Mouse (Mus musculus): ENCODE results near the gene Inca1. TPM values are rescaled to one million over a fixed set of nuclear protein-coding genes. Genes with fewer than 3 reads are reported as not detected.

Inca1 gene
- 1 to 10 TPM; 1.6 to 2.7 (median 2.3) TPM for total RNA-seq (2022)

GRCm38 (mm10) chr11:70699722-70700556 lies at the start of gene Inca1, which contains the start of gene Kif1c:
Gene Inca1, minus strand, starts transcription at chr11:70700155.
Gene Kif1c, plus strand, starts transcription at chr11:70700548.
- peak; percentile 88 to 89 for DNase-seq (ENCODE audit: low spot score in 2 of 2)

GRCm38 (mm10) chr11:70747876-70748545 lies 48.1 kb upstream of the Inca1 start:
- DNase-seq (ENCODE audit: low spot score in 2 of 2), result no peak

- DNase-seq (ENCODE audit: low spot score in 2 of 2), result no peak
Measured at GRCm38 (mm10) chr11:70745636-70746035, 45.7 kb upstream of the Inca1 start.

GRCm38 (mm10) chr11:70742581-70743459 lies 42.9 kb upstream of the Inca1 start:
- no peak for DNase-seq (ENCODE audit: low spot score in 2 of 2)

DNA sequence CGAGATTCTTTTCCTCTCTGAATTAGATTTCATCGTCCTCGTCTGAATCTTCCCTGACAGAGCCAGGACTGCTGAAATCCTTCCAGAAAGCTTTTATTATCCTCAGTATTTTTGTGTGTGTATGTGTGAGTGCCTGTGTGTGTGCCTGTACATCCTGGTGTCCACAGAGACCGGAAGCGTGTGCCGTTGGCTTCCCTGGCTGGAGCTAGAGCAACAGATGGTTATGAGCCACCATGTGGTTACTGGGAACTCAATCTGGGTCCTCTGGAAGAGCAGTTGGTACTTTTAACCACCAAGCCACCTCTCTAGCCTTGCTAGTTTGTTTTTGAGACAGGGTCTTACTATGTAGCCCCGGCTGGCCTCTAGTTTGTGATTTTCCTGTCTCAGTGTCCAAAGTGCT lies 42.2 kb upstream of the Inca1 start:
- no peak for DNase-seq (ENCODE audit: low spot score in 2 of 2)

DNA sequence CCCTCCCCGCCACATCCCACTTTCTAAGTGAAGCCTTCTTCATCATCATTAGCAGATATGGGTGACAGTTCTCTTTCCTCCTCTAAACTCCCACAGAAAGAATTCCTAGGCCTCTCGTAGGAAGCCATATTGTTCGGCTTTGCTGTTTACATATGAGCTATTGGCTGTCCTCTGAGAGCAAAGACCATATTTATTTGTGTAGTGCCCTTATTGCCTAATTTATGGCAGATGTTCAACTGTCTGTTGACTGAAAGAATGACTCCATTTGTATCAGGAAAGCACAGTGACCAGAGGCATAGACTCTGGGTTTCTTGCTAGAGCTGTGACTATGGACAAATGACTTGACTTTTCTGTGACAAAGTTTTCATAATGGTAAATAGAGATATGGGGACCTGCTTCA lies 41.6 kb upstream of the Inca1 start:
- DNase-seq (ENCODE audit: low spot score in 2 of 2), result no peak

GRCm38 (mm10) chr11:70737749-70738148 lies 37.8 kb upstream of the Inca1 start:
- no peak for DNase-seq (ENCODE audit: low spot score in 2 of 2)

DNA sequence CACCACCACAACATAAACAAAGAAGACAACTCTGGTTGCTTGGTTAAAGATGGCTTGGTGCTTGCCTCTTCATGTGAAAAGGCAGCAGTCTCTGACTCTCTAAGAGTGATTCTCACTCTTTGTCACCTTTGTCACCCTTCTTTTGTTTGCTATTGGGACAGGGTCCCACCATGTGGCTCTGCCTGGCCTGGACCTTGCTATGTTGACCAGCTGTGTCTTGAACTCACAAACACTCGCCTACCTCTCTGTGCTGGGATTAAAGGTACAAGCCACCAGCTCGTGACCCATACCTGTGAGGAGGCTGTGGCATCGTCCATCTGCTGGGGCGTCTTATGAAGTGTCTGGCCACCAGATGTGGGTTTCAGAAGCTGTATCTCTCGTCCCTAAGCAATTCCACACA lies 33.3 kb upstream of the Inca1 start:
- DNase-seq (ENCODE audit: low spot score in 2 of 2), result no peak

DNA sequence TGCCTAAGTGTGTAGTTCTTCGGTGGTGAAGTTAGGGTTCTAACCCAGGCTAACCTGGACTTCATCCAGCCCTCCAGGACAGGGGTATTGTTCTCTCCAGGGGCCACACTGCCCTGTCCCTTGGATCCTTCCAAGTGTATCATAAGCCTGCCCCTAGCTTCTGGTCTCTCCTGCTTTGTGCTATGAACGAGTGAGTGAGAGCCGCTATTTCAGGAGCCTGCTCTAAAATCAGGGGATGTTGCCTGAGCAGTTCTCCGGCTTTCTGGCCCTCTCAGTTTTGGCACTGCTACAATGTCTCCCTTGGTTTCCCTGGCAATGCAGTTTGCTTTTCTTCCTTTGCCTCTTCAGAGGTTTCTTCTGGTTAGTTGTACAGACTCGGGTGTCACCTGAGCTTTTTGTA lies 31.2 kb upstream of the Inca1 start:
- DNase-seq (ENCODE audit: low spot score in 2 of 2), result peak in 1 of 2 experiments; percentile 53

- DNase-seq (ENCODE audit: low spot score in 2 of 2), result no peak
Measured at GRCm38 (mm10) chr11:70730427-70731038, 30.6 kb upstream of the Inca1 start.

- no peak for DNase-seq (ENCODE audit: low spot score in 2 of 2)
Measured at GRCm38 (mm10) chr11:70727385-70727784, 27.4 kb upstream of the Inca1 start.

- no peak for DNase-seq (ENCODE audit: low spot score in 2 of 2)
Measured at GRCm38 (mm10) chr11:70726585-70726984, 26.6 kb upstream of the Inca1 start.

GRCm38 (mm10) chr11:70724706-70725105 lies 24.8 kb upstream of the Inca1 start:
- DNase-seq (ENCODE audit: low spot score in 2 of 2), result no peak

DNA sequence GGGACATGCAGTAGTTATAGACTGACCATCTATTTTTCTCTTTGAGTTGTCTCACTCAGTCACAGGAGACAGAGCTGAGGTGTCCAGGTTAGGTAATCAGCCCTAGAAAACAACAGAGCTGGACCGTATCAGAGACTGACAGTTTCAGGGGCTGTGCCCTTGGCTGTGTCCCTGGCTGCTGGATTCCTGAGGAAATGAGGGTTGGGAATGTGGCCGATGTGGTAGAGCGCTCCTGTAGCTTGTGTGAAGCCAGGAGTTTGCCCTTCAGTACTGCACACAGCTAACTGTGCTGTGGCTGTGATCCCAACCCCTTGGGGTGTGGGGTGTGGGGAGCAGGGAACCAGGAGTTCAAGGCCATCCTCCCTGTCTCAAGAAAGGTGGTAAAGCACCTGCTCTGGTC lies 21.1 kb upstream of the Inca1 start:
- DNase-seq (ENCODE audit: low spot score in 2 of 2), result no peak

GRCm38 (mm10) chr11:70720567-70720966 lies 20.6 kb upstream of the Inca1 start:
- no peak for DNase-seq (ENCODE audit: low spot score in 2 of 2)

DNA sequence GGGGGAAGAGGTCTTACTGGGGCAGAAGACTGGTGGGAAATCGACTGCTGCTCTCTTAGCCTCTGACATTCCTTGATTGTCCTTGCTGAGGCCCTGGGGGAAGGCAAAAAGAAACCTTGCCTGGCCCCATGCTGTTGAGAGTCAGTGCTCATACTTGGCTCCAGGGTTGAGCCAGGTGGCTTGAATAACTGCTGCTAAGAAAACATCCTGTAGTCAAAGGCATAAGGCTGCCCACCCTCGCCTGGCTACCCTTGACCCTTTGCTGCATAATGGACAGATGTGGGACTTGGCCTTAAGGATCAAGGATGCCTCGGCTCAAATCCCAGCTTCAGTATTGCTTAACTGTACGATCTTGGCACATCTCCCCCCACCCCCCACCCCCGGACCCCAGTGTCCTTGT lies 18.5 kb upstream of the Inca1 start:
- DNase-seq (ENCODE audit: low spot score in 2 of 2), result no peak

GRCm38 (mm10) chr11:70715832-70716231 lies 15.9 kb upstream of the Inca1 start:
- DNase-seq (ENCODE audit: low spot score in 2 of 2), result no peak

DNA sequence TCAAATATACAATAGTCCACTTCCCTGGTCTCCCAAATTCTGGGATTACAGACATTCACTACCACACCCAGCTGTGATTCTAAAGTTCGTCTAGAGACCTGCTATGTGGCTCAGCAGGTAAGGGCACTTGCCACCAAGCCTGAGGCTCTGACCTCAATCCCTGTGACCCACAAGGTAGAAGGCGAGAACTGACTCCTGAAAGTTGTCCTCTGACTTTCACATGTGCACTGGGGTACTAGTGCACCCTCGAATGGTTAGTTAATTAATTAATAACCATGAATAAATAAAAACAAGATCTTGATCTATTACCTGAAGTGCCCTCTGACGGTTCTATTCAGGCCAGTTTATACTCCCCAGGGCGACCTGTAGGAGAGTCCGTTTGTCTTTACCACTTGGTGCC lies 13.3 kb upstream of the Inca1 start:
- no peak for DNase-seq (ENCODE audit: low spot score in 2 of 2)

GRCm38 (mm10) chr11:70711026-70711425 lies 11.1 kb upstream of the Inca1 start:
- peak in 1 of 2 experiments; percentile 62 for DNase-seq (ENCODE audit: low spot score in 2 of 2)

GRCm38 (mm10) chr11:70706127-70706526 lies 6.2 kb upstream of the Inca1 start:
- no peak for DNase-seq (ENCODE audit: low spot score in 2 of 2)

DNA sequence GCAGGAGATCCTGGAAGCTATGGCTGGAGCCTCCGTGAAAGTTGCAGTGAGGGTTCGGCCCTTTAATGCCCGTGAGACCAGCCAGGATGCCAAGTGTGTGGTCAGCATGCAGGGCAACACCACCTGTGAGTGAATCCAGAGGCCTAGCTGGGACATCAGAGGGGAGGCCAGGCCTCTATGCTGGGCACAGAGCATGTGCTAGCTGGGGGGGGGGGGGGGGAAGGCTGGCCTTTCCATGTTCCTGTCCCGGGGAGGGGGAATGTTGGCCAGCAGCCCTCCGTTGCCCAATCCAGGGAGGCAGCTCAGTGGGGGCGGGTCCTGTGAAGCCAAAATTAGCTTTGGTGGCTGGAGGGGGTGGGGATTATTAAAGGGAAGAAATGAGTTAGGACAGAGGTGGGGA lies 2.8 kb upstream of the Inca1 start:
- DNase-seq (ENCODE audit: low spot score in 2 of 2), result no peak
